Mouse (Mus musculus) ES-Bruce4 (cell line): ENCODE measurements around the gene Ttll11. TPM values are rescaled to one million over a fixed set of nuclear protein-coding genes. Genes with fewer than 3 reads are reported as not detected.
A peak's percentile ranks its signal among the peaks of the same experiment; 100 is the strongest.

Experiments
- H3K27ac ChIP-seq: 2 replicates; pipeline ENCODE4 v1.5.1; 2012; ENCODE audit warnings: low read length, inconsistent platforms; ENCODE audit not compliant: insufficient read depth
- H3K27me3 ChIP-seq: 2 replicates; pipeline ENCODE4 v1.6.1; 2012; ENCODE audit warnings: mild to moderate bottlenecking, low read length, inconsistent platforms; ENCODE audit not compliant: control insufficient read depth, poor library complexity, insufficient read depth, severe bottlenecking
- H3K36me3 ChIP-seq: 2 replicates; pipeline ENCODE4 v1.6.1; 2012; ENCODE audit warnings: inconsistent platforms, mild to moderate bottlenecking, low read length, moderate library complexity; ENCODE audit not compliant: control insufficient read depth, poor library complexity, insufficient read depth, severe bottlenecking
- H3K4me1 ChIP-seq: one replicate; pipeline ENCODE4 v1.8.1; 2011; ENCODE audit warnings: low read length; ENCODE audit not compliant: control insufficient read depth, insufficient read depth
- H3K4me3 ChIP-seq: 2 replicates; pipeline ENCODE4 v1.5.1; 2011; ENCODE audit warnings: low read depth, mild to moderate bottlenecking, low read length
- H3K9ac ChIP-seq: 2 replicates; pipeline ENCODE4 v1.6.1; 2012; ENCODE audit warnings: low read depth, mild to moderate bottlenecking, inconsistent platforms; ENCODE audit not compliant: poor library complexity, severe bottlenecking
- H3K9me3 ChIP-seq: replicated peaks from 2 replicates; pipeline ENCODE4 v1.6.1; 2012; ENCODE audit warnings: mild to moderate bottlenecking, low read length, inconsistent platforms; ENCODE audit not compliant: control insufficient read depth, poor library complexity, insufficient read depth, severe bottlenecking
- CTCF ChIP-seq: IDR thresholded peaks from one replicate; pipeline ENCODE4 v1.8.1; 2011; ENCODE audit warnings: low read depth, low read length
- EP300 ChIP-seq: IDR thresholded peaks from 2 replicates; pipeline ENCODE4 v1.6.1; 2011; ENCODE audit warnings: low read depth, low read length; ENCODE audit not compliant: insufficient read depth
- POLR2A ChIP-seq: IDR thresholded peaks from one replicate; pipeline ENCODE4 v1.8.1; 2011; ENCODE audit warnings: low read length; ENCODE audit not compliant: insufficient read depth
- polyA plus RNA-seq: library from polyadenylated mRNA; stranded (reverse); fragments of >200 nt; gene quantifications from 2 replicates; pipeline ENCODE4 v1.2.4, GENCODE M21; 2011; ENCODE audit warnings: low read depth; ENCODE audit not compliant: missing spikeins, insufficient read depth, insufficient read length

Ttll11 gene
- polyA plus RNA-seq, 1 experiment, result not detected

DNA sequence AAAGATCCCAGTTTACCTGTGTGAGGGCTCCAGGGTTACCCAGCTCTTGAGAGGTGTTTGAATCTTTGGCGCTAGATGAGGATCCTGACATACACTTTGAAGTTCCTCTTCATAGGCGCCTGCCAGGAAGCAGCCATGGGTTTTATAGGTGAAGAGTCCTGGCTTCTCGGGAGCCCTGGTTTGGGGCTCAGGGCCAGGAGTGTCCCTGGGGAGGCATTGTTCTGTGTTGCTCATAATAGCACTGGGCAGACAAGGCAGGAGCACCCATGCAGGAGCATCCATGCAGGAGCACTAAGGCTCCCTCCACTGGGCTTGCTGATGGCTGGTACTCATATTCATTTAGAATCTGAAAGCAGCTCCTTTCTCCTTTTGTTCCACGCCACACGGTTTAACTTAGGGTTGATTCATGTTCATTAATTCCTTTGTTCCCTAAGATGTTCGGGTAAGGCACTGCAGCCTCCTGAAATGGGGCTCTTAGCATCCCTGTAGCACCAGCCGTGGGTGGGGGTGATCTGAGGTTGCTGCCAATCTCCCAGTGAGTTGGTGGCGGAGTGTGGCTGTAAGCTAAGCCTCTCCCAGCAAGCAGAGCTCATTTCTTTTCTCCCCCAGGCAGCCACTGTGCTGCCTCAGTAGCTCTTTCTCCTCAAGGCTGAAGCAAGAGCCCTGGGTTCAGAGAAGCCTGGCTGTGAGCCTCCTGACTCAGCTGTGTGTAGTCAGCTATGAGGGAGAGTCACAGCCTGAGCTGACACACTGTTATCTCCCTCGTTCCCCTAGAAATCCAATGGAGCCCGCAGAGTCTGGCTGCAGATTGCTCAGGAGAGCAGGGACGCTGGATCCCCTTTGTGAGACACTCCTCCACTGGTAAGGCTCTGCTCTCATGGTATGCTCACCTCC lies 133.9 kb downstream of the Ttll11 start:
- Histone ChIP-seq H3K4me3 (no peak overlapping the region), H3K27ac (no peak overlapping the region), H3K9ac (no peak overlapping the region), H3K36me3 (no peaks in the 10 kb centered on the region), H3K9me3 (no peaks in the 10 kb centered on the region), H3K27me3 (no peaks in the 10 kb centered on the region), H3K4me1 (peaks cover 2% of the 10 kb centered on the region)
- no peak for TF ChIP-seq POLR2A
- no peak for TF ChIP-seq EP300

DNA sequence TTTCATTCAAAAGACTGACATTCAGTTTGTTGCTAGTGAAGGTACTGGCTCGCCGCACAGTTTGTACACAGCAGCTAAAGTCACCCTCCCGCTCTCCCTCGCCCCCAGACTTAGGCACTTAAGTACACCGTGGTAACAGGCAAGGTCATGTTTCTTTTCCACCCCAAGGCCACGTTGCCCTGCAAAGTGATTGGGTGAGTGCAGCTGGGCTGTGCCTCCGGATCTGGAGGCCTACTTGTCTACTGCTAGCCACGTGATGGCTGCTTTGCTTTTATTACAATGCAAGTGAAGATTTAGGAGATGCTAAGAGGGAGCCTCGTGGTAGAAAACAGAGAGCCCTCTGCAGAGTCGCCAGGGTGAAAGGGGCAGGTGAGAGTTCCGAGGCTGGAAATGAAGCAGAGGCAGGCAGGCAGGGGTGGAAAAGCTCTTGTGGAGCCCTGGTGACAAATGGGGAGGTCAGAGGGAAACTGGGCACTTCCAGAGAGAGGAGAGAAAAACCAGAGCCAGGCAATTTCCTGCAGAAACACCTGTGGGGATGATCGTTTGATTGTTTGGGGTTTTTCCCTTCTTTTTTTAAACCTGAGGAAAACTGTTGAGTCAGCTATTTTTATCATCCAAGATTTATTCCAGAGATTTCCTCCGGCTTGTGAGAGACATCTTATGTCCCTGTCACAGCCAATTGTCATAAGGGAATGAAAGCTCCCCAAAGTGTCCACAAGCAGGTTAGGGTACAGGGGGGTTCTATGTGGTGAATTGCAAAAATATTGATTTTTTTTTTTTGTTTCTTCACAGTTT lies 135.6 kb downstream of the Ttll11 start:
- H3K27me3 ChIP-seq, result no peaks in the 10 kb centered on the region
- H3K36me3 ChIP-seq, result no peaks in the 10 kb centered on the region
- peak; percentile 63; the same call in 1 of the 2 replicates for TF ChIP-seq EP300
- no peak for TF ChIP-seq CTCF
- no peak for TF ChIP-seq POLR2A
- H3K27ac ChIP-seq, result no peak overlapping the region
- H3K4me3 ChIP-seq, result no peak overlapping the region
- H3K9me3 ChIP-seq, result no peaks in the 10 kb centered on the region
- H3K9ac ChIP-seq, result no peak overlapping the region
- peaks cover 2% of the 10 kb centered on the region for H3K4me1 ChIP-seq

DNA sequence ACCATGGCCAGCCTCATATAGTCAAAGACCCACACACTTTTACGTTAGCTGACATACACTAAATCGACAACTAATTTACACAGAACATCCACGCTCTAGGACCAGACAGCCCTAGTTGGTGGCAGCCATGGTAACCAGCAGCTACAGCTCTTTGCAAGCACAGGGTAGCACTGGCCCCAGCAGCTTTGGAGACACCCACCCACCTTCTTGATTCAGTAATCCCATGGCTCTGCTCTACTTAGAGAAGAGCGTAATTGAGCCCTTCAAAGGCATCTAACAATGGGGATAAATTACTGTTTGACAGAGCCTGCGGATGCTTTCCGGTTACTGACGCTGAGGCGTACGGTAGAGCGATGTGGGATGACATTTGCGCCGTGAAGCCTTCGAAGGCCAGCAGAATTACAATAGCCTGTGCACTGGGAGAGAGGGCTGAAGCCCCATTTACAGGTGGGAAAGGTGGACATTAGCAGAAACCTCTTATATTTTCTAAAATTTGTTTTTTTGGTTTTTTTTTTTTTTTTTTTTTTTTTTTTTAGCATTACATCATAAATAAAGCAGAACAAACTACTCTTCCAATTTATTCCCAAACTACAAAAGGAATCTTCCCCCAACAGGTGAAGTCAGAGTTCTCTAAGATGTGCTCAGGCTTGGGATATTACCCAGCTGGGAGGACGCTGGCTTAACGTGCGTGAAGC lies 136.8 kb downstream of the Ttll11 start:
- no peaks in the 10 kb centered on the region for H3K27me3 ChIP-seq
- no peak overlapping the region for H3K4me3 ChIP-seq
- peaks cover 2% of the 10 kb centered on the region for H3K4me1 ChIP-seq
- H3K36me3 ChIP-seq, result no peaks in the 10 kb centered on the region
- H3K27ac ChIP-seq, result no peak overlapping the region
- TF ChIP-seq EP300 (no peak), CTCF (no peak), POLR2A (no peak)
- no peak overlapping the region for H3K9ac ChIP-seq
- H3K9me3 ChIP-seq, result no peaks in the 10 kb centered on the region

DNA sequence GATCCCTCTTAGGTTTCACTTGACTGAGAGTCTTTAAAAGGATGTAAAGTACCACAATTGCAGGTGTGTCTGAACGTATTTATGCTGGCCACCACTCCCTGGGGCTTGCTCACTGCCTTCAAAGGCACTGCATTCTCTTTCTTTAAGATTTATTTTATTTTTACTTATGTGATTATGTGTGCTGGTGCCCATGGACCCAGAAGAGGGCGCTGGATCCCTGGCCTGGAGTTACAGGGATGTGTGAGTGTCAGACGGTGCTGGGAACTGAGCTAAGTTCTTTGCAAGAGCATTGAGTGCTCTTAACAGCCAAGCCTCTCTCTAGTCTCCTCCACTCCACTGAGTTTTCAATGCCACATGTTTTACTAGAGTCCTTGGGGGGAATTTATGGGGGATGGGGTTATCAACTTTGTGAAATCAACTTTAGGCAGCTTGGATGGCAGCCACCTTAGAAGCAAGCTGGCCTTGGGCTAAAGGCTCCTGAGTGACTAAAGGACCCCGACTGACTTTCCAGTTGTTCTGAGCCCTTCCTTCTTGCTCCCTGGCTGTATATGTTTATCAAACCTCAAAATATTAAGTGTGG lies 137.8 kb downstream of the Ttll11 start:
- TF ChIP-seq CTCF, result peak; percentile 50
- TF ChIP-seq POLR2A, result no peak
- Histone ChIP-seq H3K27ac (no peak overlapping the region), H3K4me1 (peaks cover 2% of the 10 kb centered on the region), H3K36me3 (no peaks in the 10 kb centered on the region), H3K27me3 (no peaks in the 10 kb centered on the region), H3K4me3 (no peak overlapping the region), H3K9ac (no peak overlapping the region), H3K9me3 (0 out of 2 replicates have a peak, but pooled peaks cover 2% of the 10 kb centered on the region)

DNA sequence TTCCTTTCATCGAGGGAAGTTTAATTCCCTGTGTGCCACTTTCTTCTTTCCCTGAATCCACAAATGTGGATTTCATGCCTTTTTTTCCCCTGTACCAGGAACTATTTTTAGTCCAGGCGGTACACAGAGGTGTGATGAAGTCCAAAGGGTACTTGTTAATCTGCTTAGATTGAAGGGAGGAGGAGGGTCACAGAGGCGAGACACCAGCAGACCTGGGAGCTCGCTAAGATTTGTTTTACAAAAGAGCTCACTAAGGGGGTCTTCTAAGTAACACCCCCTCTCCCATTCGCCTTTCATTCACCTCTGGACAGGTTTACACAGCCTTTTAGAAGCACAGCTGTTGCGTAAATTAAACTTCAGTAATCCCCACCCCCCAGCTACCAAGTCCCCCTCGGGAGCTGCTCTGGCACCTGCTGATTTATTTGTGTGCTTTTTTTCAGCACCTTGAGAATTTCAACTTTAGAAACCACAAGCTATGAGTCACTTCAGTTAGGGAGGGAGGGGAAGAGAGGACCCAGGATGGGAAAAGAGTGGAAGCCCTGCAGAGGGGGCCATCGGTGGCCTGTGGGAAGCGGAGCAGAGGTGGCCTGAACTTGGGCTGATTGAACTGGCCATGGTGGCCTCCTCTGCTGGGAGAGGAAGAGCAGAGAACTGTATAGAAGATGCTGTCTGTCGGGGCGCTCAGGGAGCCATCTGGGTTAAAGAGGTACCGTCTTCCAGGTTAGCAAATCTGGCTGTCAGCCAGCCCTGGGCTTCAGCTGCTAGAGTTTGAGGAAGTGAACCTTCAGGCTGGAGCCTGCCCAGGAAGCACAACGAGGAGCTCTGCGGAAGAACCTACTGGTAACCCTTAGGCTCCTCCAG lies 138.5 kb downstream of the Ttll11 start:
- Histone ChIP-seq H3K36me3 (no peaks in the 10 kb centered on the region), H3K9ac (no peak overlapping the region), H3K9me3 (peaks cover 5% of the 10 kb centered on the region; the same call in 1 of the 2 replicates), H3K27ac (no peak overlapping the region), H3K4me3 (no peak overlapping the region), H3K4me1 (peaks cover 2% of the 10 kb centered on the region), H3K27me3 (no peaks in the 10 kb centered on the region)
- TF ChIP-seq CTCF (no peak), POLR2A (no peak), EP300 (no peak)
